Mouse (Mus musculus): ENCODE measurements around the gene Edem3. TPM values are rescaled to one million over a fixed set of nuclear protein-coding genes. Genes with fewer than 3 reads are reported as not detected.
"Not testable (repeated sequence)": the region's sequence is repeated elsewhere in the genome, so short reads cannot be mapped to it uniquely, and the experiment has no call there.

Edem3 gene
- total and polyA plus RNA-seq, 2 experiments from 2014 or later = 6.6 to 16.5 TPM

DNA sequence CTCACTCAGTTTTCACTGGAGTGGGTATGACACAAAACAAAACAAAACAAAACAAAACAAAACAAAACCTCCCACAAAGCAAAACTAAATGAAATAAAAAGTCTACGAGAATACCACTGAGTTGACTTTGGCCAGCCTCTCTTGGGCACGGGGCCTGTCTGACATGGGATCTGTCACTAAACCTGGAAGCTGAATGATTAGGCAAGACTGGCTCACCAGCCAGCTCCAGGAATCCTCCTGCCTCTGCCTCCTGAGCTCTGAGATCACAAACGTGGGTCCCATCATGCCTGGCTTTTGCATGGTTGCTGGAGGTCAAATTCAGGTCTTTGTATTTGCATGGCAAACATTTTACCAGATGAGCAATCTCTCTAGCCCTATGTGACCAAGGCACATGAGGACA lies 76.6 kb downstream of the Edem3 start:
- no peaks in the 10 kb centered on the region for H3K9me3 ChIP-seq (replicated peaks; ENCODE audit: control insufficient read depth, low read length)
- H3K4me2 ChIP-seq (ENCODE audit: low read depth, low read length) = no peak overlapping the region
- no peaks in the 10 kb centered on the region for H3K27me3 ChIP-seq (ENCODE audit: control insufficient read depth, insufficient read depth, low read length)
- H3K27ac ChIP-seq (ENCODE audit: low read depth) = no peak overlapping the region
- ATAC-seq (ENCODE audit: insufficient read depth, low read depth) (no peak), DNase-seq (ENCODE audit: low spot score) (no peak)
- no peak overlapping the region for H3K9ac ChIP-seq (replicated peaks; ENCODE audit: low read depth, low read length)
- WGBS = 81% methylated on average over 3 of the region's 3 CpGs
- TF ChIP-seq CTCF (IDR thresholded peaks at IDR 0.05; ENCODE audit: low read depth) (no peak), EP300 (IDR thresholded peaks at IDR 0.05; ENCODE audit: low read depth) (no peak)
- no peaks in the 10 kb centered on the region for H3K4me1 ChIP-seq (ENCODE audit: control insufficient read depth, insufficient read depth)
- H3K36me3 ChIP-seq (replicated peaks; ENCODE audit: control insufficient read depth, insufficient read depth, low read length) = no peaks in the 10 kb centered on the region
- H3K4me3 ChIP-seq (ENCODE audit: low read depth, low read length) = no peak overlapping the region

DNA sequence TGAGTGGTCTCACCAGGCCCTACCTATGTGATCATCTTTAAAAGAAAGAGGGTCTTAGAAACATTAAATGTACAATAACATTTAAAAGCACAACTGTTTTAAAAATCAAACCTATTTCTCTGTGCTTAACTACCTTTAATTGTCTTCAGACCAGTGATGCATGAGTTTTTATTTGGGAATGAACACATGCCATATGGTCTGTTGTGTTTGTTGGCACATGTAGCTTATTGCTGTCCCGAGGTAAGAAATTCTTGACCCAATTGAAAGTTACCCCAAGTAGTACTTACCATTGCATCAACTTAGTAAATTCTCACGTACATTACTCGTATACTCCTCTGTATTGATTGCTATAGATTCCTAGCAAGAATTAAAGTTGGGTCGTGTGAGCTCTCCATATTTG lies 80.1 kb downstream of the Edem3 start:
- no peaks in the 10 kb centered on the region for H3K4me1 ChIP-seq (ENCODE audit: control insufficient read depth, insufficient read depth)
- no peak for DNase-seq (ENCODE audit: low spot score)

DNA sequence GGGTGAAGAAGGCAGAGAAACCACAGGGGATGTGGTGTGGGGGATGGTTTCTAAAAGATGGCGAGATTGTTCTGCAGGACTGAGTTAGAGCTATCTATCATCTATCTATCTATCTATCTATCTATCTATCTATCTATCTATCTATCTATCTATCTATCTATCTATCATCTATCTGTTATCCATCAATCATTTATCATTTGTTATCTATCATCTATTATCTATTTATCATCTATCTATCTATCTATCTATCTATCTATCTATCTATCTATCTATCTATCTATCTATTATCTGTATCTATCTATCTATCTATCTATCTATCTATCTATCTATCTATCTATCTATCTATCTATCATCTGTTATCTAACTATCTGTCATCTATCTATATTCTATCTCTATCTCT lies 85.2 kb downstream of the Edem3 start:
- H3K27me3 ChIP-seq (ENCODE audit: control insufficient read depth, insufficient read depth, low read length) = not testable (repeated sequence)
- WGBS = 86% methylated on average over 1 of the region's 1 CpGs

More for the DNA sequence above, 80.1 kb downstream of the Edem3 start:
- no peak for ATAC-seq (ENCODE audit: insufficient read depth, low read depth)
- Histone ChIP-seq H3K27me3 (ENCODE audit: control insufficient read depth, insufficient read depth, low read length) (no peaks in the 10 kb centered on the region), H3K36me3 (replicated peaks; ENCODE audit: control insufficient read depth, insufficient read depth, low read length) (no peaks in the 10 kb centered on the region), H3K4me2 (ENCODE audit: low read depth, low read length) (no peak overlapping the region), H3K27ac (ENCODE audit: low read depth) (no peak overlapping the region), H3K4me3 (ENCODE audit: low read depth, low read length) (no peak overlapping the region), H3K9me3 (replicated peaks; ENCODE audit: control insufficient read depth, low read length) (no peaks in the 10 kb centered on the region), H3K9ac (replicated peaks; ENCODE audit: low read depth, low read length) (no peak overlapping the region)
- TF ChIP-seq CTCF (IDR thresholded peaks at IDR 0.05; ENCODE audit: low read depth) = no peak
- no peak for TF ChIP-seq EP300 (IDR thresholded peaks at IDR 0.05; ENCODE audit: low read depth)
- 89% methylated on average over 4 of the region's 4 CpGs for whole genome bisulfite sequencing

DNA sequence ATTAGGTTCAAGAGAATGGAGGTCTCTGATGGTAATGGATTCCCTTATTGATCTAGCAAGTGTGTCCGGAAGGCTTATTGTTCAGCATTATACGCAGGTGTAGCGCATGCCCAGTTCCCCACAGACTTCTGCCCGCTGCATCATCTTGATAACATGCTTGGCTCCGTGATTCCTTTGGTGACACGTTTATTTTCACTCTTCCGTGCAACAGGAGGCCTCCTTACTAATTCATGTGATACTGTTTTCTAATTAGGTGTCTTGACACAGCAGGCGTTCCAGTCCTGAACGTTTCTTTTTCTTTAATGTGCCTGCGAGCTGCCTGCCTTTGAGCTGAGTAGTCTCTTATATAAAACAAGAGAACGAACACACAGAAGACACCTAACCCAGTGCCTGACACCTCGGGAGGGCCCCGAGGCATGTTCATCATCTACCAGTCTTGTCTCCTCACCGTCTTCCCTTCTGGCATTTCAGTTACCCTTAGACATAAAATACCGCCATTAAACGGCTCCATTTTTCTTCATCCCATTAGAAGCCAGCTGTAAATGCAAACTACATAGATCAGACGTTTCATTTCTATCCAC lies 90.2 kb downstream of the Edem3 start:
- H3K4me2 ChIP-seq (ENCODE audit: low read depth, low read length) = no peak overlapping the region
- H3K36me3 ChIP-seq (replicated peaks; ENCODE audit: control insufficient read depth, insufficient read depth, low read length) = no peaks in the 10 kb centered on the region

More for the DNA sequence above, 85.2 kb downstream of the Edem3 start:
- DNase-seq (ENCODE audit: low spot score); H3K9me3 ChIP-seq (replicated peaks; ENCODE audit: control insufficient read depth, low read length); ATAC-seq (ENCODE audit: insufficient read depth, low read depth); H3K36me3 ChIP-seq (replicated peaks; ENCODE audit: control insufficient read depth, insufficient read depth, low read length); H3K4me3 ChIP-seq (ENCODE audit: low read depth, low read length); H3K4me2 ChIP-seq (ENCODE audit: low read depth, low read length); H3K9ac ChIP-seq (replicated peaks; ENCODE audit: low read depth, low read length); H3K4me1 ChIP-seq (ENCODE audit: control insufficient read depth, insufficient read depth); H3K27ac ChIP-seq (ENCODE audit: low read depth): not testable (repeated sequence)

DNA sequence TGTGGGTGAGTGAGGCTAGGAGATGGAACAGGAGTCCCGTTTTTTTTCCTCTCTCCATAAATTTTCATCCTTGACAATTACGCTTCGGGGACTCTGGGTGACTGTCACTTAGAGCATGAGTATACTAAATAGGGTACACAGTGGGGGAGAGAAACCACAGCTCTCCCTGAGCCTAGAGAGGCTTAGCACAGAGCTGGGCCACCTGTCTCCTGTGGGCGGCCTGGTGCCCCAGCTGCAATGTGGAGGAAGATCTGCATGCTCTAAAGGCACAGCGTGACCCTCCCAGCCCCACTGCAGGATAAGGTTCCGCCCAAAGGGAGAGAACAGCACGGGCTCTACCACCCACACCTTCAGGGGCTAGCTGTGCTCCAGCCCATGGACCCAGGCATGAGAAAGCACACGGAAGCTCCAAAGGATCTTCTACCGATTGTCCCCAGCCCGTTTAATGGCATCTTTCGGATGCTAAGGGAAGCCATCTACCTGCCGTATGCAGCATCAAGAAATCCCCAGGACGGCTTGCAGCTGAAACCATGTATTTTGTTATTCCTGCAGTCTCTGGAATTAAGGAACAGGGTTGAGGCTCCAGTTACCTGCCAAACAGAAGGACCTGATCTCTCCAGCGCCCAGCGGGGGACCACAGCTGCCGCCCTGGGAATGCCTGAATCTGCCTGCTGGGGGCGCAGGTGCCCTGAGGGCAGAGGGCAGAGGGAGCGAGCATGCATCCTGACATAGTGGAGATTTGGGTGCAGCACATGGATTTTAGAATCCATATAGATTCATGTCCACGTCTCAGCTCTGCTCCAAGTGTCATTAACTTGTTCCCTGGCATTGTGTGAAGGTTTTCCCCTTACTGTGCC lies 91.0 kb downstream of the Edem3 start:
- no peaks in the 10 kb centered on the region for H3K36me3 ChIP-seq (replicated peaks; ENCODE audit: control insufficient read depth, insufficient read depth, low read length)
- ATAC-seq (ENCODE audit: insufficient read depth, low read depth) (no peak), DNase-seq (ENCODE audit: low spot score) (no peak)
- no peaks in the 10 kb centered on the region for H3K9me3 ChIP-seq (replicated peaks; ENCODE audit: control insufficient read depth, low read length)
- no peak overlapping the region for H3K4me2 ChIP-seq (ENCODE audit: low read depth, low read length)
- 65% methylated on average over 19 of the region's 19 CpGs for WGBS
- no peak overlapping the region for H3K4me3 ChIP-seq (ENCODE audit: low read depth, low read length)
- TF ChIP-seq CTCF (IDR thresholded peaks at IDR 0.05; ENCODE audit: low read depth) (peak; percentile 39), EP300 (IDR thresholded peaks at IDR 0.05; ENCODE audit: low read depth) (no peak)
- no peaks in the 10 kb centered on the region for H3K27me3 ChIP-seq (ENCODE audit: control insufficient read depth, insufficient read depth, low read length)
- no peak overlapping the region for H3K9ac ChIP-seq (replicated peaks; ENCODE audit: low read depth, low read length)
- no peaks in the 10 kb centered on the region for H3K4me1 ChIP-seq (ENCODE audit: control insufficient read depth, insufficient read depth)
- H3K27ac ChIP-seq (ENCODE audit: low read depth) = no peak overlapping the region

More for the DNA sequence above, 90.2 kb downstream of the Edem3 start:
- no peak overlapping the region for H3K4me3 ChIP-seq (ENCODE audit: low read depth, low read length)
- no peaks in the 10 kb centered on the region for H3K27me3 ChIP-seq (ENCODE audit: control insufficient read depth, insufficient read depth, low read length)
- TF ChIP-seq EP300 (IDR thresholded peaks at IDR 0.05; ENCODE audit: low read depth) = no peak
- TF ChIP-seq CTCF (IDR thresholded peaks at IDR 0.05; ENCODE audit: low read depth) = no peak
- no peak overlapping the region for H3K9ac ChIP-seq (replicated peaks; ENCODE audit: low read depth, low read length)
- no peaks in the 10 kb centered on the region for H3K4me1 ChIP-seq (ENCODE audit: control insufficient read depth, insufficient read depth)
- DNase-seq (ENCODE audit: low spot score) (no peak), ATAC-seq (ENCODE audit: insufficient read depth, low read depth) (no peak)
- WGBS = 82% methylated on average over 17 of the region's 17 CpGs
- no peaks in the 10 kb centered on the region for H3K9me3 ChIP-seq (replicated peaks; ENCODE audit: control insufficient read depth, low read length)
- no peak overlapping the region for H3K27ac ChIP-seq (ENCODE audit: low read depth)

Measured in heart, postnatal 0 days (tissue).